Mouse (Mus musculus) activated CD4-positive, CD25-positive, alpha-beta regulatory T cell (primary cell): Measurements from ENCODE around the gene Phf10. TPM values are rescaled to one million over a fixed set of nuclear protein-coding genes. Genes with fewer than 3 reads are reported as not detected.

Experiments used
- polyA plus RNA-seq, 2 experiments: library from polyadenylated mRNA; unstranded; fragments of 100-300 nt; shearing (Covaris generic); gene quantifications; one replicate each; pipeline ENCODE4 v1.2.1; 2017

Gene Phf10
- polyA plus RNA-seq, result 10 to 100 TPM; 45.2 to 57.9 TPM

DNA sequence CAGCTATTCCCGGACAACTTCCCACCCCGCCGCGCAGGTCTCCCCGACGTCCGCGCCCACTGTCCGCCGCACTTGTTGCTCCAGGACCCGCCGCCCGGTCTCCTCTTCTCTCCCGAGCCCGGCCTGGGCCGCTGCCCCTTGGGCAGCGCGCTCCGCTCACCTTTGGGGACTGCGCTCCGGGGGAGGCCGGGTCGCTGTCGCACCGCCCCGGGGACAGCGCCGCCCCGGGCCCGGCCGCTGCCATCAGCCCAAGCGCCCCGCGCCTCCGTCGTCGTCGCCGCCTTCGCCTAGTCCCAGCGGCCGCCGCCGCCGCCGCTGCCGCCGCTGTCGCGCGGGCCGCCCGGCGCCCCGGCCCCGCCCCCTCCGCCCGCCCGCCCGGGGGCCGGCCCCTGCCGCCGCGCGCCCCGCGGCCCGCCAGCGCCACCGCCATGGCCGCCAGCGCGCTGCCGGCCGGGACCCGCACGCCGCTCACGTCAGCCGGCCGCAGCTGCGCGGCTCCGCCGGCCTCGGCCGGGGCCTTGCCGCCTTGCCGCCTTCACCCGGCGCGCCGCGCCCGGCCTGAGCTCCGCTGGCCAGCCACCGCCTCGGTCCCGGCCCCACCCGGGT is at the start of gene Phf10:
Gene Phf10 (minus strand): TSS at position 323 of the 606 bp plus-strand sequence.

GRCm38 (mm10) chr17:15009706-15010413 is 48.8 kb upstream of the Phf10 start, which contains the start of gene Gm3435:
Gm3435 (plus strand) TSS chr17:15010176.

GRCm38 (mm10) chr17:14978362-14979038 is 17.4 kb upstream of the Phf10 start, which contains the start of the genes 9030025P20Rik and Gm3417:
9030025P20Rik (plus strand) TSS chr17:14978468.
Gm3417 (minus strand) TSS chr17:14978790.

GRCm38 (mm10) chr17:14943009-14943728 is 17.9 kb downstream of the Phf10 start, which contains the start of the genes Wdr27 and 1600012H06Rik:
Wdr27 (minus strand) TSS chr17:14943158.
1600012H06Rik (plus strand) TSS chr17:14943184.

Other genes with a start within 250 kb of the Phf10 start
- gene Wdr27, start 18.1 kb downstream of the Phf10 start, polyA plus RNA-seq, result 1 to 10 TPM in 1 of 2 experiments, not detected in 1; 1.0 TPM
- 10 to 100 TPM; 30.3 to 30.6 TPM for gene 1600012H06Rik, start 18.1 kb downstream of the Phf10 start, polyA plus RNA-seq
- 10 to 100 TPM; 15.6 to 22.7 TPM for gene 9030025P20Rik, start 17.2 kb upstream of the Phf10 start, polyA plus RNA-seq
- gene Gm3417, start 17.5 kb upstream of the Phf10 start, polyA plus RNA-seq, result 1 to 10 TPM in 1 of 2 experiments, under 1 TPM in 1; 0.81 to 1.4 TPM
- gene Gm3435, start 48.9 kb upstream of the Phf10 start, polyA plus RNA-seq, result 1 to 10 TPM; 4.1 to 8.4 TPM
- 100 to 1,000 TPM; 104 to 108 TPM for gene Ermard, start 79.9 kb upstream of the Phf10 start, polyA plus RNA-seq
- 1 to 10 TPM in 1 of 2 experiments, not detected in 1; 2.6 TPM for gene Tcte3, start 80.2 kb upstream of the Phf10 start, polyA plus RNA-seq
- 1 to 10 TPM; 1.3 to 2.6 TPM for gene Gm3448, start 80.3 kb upstream of the Phf10 start, polyA plus RNA-seq